In the genomic region with DNA sequence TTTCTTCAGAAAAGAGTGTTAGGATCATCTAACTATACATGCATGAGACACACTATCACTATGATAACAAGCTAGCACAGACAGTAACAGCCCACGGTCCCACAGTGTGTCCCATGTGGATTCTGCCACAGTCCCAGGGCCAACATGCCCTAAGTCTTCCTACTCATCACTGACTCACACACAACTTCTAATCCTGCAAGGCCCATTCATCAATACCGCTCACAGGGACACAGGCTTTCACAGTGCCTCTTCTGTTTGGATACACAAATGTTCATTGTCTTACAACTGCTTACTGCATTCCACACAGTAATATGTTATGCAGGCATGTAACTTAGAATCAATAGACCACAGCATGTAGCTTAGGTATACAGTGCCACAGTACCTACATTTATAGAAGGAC, we compare ENCODE assay signal across 25 mouse cellular contexts. TPM values are rescaled to one million over a fixed set of nuclear protein-coding genes. Genes with fewer than 3 reads are reported as not detected.
DNase-seq lines count a peak whose midpoint lies in the region; ATAC-seq and TF ChIP-seq lines count a peak whose summit lies in the region.
"Had no signal": no experiment of that assay in that cellular context is flagged by ENCODE, and none has a peak within 500 bp of the region (broad histone marks: within the 10 kb centered on the region; RNA-seq: fewer than 3 reads in every experiment).

No protein-coding gene starts in this region.

- H3K9ac ChIP-seq in forebrain, postnatal 0 days: no peak overlapping the region
- H3K9ac ChIP-seq in forebrain, embryonic 11.5 days (ENCODE audit: low read length): no peak overlapping the region
- H3K9ac ChIP-seq in midbrain, embryonic 14.5 days (replicated peaks; ENCODE audit: low read length): no peak overlapping the region
- H3K9ac ChIP-seq in midbrain, embryonic 15.5 days: no peak overlapping the region
- H3K9ac ChIP-seq in liver, embryonic 11.5 days (ENCODE audit: low read depth, low read length): no peak overlapping the region
- H3K9ac ChIP-seq: forebrain, embryonic 15.5 days; heart, embryonic 15.5 days; hindbrain, embryonic 13.5 days; limb, embryonic 13.5 days; liver, embryonic 13.5 days; midbrain, embryonic 13.5 days had no signal

- TF ChIP-seq CTCF in forebrain, postnatal 0 days (IDR thresholded peaks at IDR 0.05; ENCODE audit: low read depth): no peak
- no peak for TF ChIP-seq CTCF in C2C12 (IDR thresholded peaks at IDR 0.05; ENCODE audit: control insufficient read depth, insufficient read depth, insufficient read length)

- H3K4me2 ChIP-seq in forebrain, postnatal 0 days (ENCODE audit: low read depth): no peak overlapping the region
- no peak overlapping the region for H3K4me2 ChIP-seq in forebrain, embryonic 11.5 days (ENCODE audit: low read depth, low read length, severe bottlenecking)
- H3K4me2 ChIP-seq in midbrain, embryonic 14.5 days (ENCODE audit: low read length): no peak overlapping the region
- no peak overlapping the region for H3K4me2 ChIP-seq in midbrain, embryonic 15.5 days
- no peak overlapping the region for H3K4me2 ChIP-seq in liver, embryonic 11.5 days
- H3K4me2 ChIP-seq: forebrain, embryonic 15.5 days; heart, embryonic 15.5 days; hindbrain, embryonic 13.5 days; limb, embryonic 13.5 days; liver, embryonic 13.5 days; midbrain, embryonic 13.5 days had no signal

- no peaks in the 10 kb centered on the region for H3K9me3 ChIP-seq in forebrain, postnatal 0 days (ENCODE audit: low read length)
- no peaks in the 10 kb centered on the region for H3K9me3 ChIP-seq in forebrain, embryonic 11.5 days (ENCODE audit: control insufficient read depth, low read length)
- no peaks in the 10 kb centered on the region for H3K9me3 ChIP-seq in midbrain, embryonic 14.5 days (ENCODE audit: control insufficient read depth, low read length)
- no peaks in the 10 kb centered on the region for H3K9me3 ChIP-seq in midbrain, embryonic 15.5 days
- H3K9me3 ChIP-seq in liver, embryonic 11.5 days (ENCODE audit: control insufficient read depth, low read length): no peaks in the 10 kb centered on the region
- H3K9me3 ChIP-seq: forebrain, embryonic 15.5 days; heart, embryonic 15.5 days; hindbrain, embryonic 13.5 days; limb, embryonic 13.5 days; liver, embryonic 13.5 days; midbrain, embryonic 13.5 days had no signal

- H3K27ac ChIP-seq in forebrain, postnatal 0 days (ENCODE audit: low read depth, low read length): no peak overlapping the region
- no peak overlapping the region for H3K27ac ChIP-seq in forebrain, embryonic 11.5 days (ENCODE audit: low read depth, low read length)
- no peak overlapping the region for H3K27ac ChIP-seq in midbrain, embryonic 14.5 days (replicated peaks; ENCODE audit: low read depth, low read length)
- H3K27ac ChIP-seq in midbrain, embryonic 15.5 days: no peak overlapping the region
- H3K27ac ChIP-seq in liver, embryonic 11.5 days (ENCODE audit: low read depth, low read length): no peak overlapping the region
- H3K27ac ChIP-seq: forebrain, embryonic 15.5 days; hindbrain, embryonic 13.5 days; limb, embryonic 13.5 days; liver, embryonic 13.5 days; midbrain, embryonic 13.5 days had no signal

- H3K79me3 ChIP-seq in C2C12 (ENCODE audit: low read depth): peaks cover 10% of the 10 kb centered on the region

- no peak for DNase-seq in forebrain, postnatal 0 days
- no peak for DNase-seq in forebrain, embryonic 11.5 days (ENCODE audit: low spot score)
- DNase-seq in midbrain, embryonic 14.5 days: peak; percentile 2
- DNase-seq in adrenal gland, postnatal 36 days: peak; percentile 32 to 49
- DNase-seq in liver, embryonic 11.5 days (ENCODE audit: low spot score): no peak
- no peak for DNase-seq in kidney, postnatal 25 days
- DNase-seq: B cell, adult 2 months; cerebellum, adult 9-10 months; heart, postnatal 36 days; kidney, adult 18-20 months; liver, embryonic 13.5 days; lung, adult 2 months; lung, postnatal 14 days; thymus, adult 18-20 months; thymus, postnatal 4 days had no signal

- ATAC-seq in forebrain, postnatal 0 days: peak; percentile 20; the same call in 1 of the 2 replicates
- no peak for ATAC-seq in forebrain, embryonic 11.5 days (replicated peaks; ENCODE audit: low FRiP score)
- no peak for ATAC-seq in midbrain, embryonic 14.5 days (ENCODE audit: low FRiP score, low TSS enrichment)
- ATAC-seq in midbrain, embryonic 15.5 days (replicated peaks): no peak
- ATAC-seq in liver, embryonic 11.5 days (replicated peaks; ENCODE audit: low FRiP score): no peak
- ATAC-seq: activated CD4-positive, CD25-positive, alpha-beta regulatory T cell, adult 4 months; forebrain, embryonic 15.5 days; inflammation-experienced regulatory T-cells, adult 6 months; midbrain, embryonic 13.5 days had no signal

- WGBS in forebrain, postnatal 0 days: 69% methylated on average over 2 of the region's 2 CpGs
- 75% methylated on average over 2 of the region's 2 CpGs for WGBS in forebrain, embryonic 11.5 days
- WGBS in midbrain, embryonic 14.5 days: 61% methylated on average over 2 of the region's 2 CpGs
- WGBS in midbrain, embryonic 15.5 days: 59% methylated on average over 2 of the region's 2 CpGs
- 87% methylated on average over 2 of the region's 2 CpGs for WGBS in liver, embryonic 11.5 days

- H3K79me2 ChIP-seq in C2C12 (ENCODE audit: control insufficient read depth, insufficient read depth): peaks cover 21% of the 10 kb centered on the region

- H3K4me1 ChIP-seq in forebrain, postnatal 0 days (ENCODE audit: insufficient read depth): no peaks in the 10 kb centered on the region
- H3K4me1 ChIP-seq in forebrain, embryonic 11.5 days (replicated peaks; ENCODE audit: control insufficient read depth, insufficient read depth, low read length): no peaks in the 10 kb centered on the region
- H3K4me1 ChIP-seq in midbrain, embryonic 14.5 days (ENCODE audit: control insufficient read depth, insufficient read depth, low read length): no peaks in the 10 kb centered on the region
- H3K4me1 ChIP-seq in midbrain, embryonic 15.5 days: no peaks in the 10 kb centered on the region
- H3K4me1 ChIP-seq in liver, embryonic 11.5 days (replicated peaks; ENCODE audit: control insufficient read depth, insufficient read depth, low read length): no peaks in the 10 kb centered on the region

- no peaks in the 10 kb centered on the region for H3K27me3 ChIP-seq in forebrain, postnatal 0 days (ENCODE audit: insufficient read depth, low read length)
- no peaks in the 10 kb centered on the region for H3K27me3 ChIP-seq in forebrain, embryonic 11.5 days (ENCODE audit: control insufficient read depth, insufficient read depth, low read length)
- H3K27me3 ChIP-seq in midbrain, embryonic 14.5 days (ENCODE audit: control insufficient read depth, insufficient read depth, low read length): no peaks in the 10 kb centered on the region
- no peaks in the 10 kb centered on the region for H3K27me3 ChIP-seq in midbrain, embryonic 15.5 days (replicated peaks)
- no peaks in the 10 kb centered on the region for H3K27me3 ChIP-seq in C2C12 (ENCODE audit: control insufficient read depth, insufficient read depth, insufficient read length)
- no peaks in the 10 kb centered on the region for H3K27me3 ChIP-seq in liver, embryonic 11.5 days (replicated peaks; ENCODE audit: control insufficient read depth, insufficient read depth, low read length)
- H3K27me3 ChIP-seq: forebrain, embryonic 15.5 days; heart, embryonic 15.5 days; hindbrain, embryonic 13.5 days; limb, embryonic 13.5 days; liver, embryonic 13.5 days; midbrain, embryonic 13.5 days had no signal

- no peak overlapping the region for H3K4me3 ChIP-seq in forebrain, postnatal 0 days (ENCODE audit: low read depth, low read length)
- H3K4me3 ChIP-seq in forebrain, embryonic 11.5 days (ENCODE audit: low read depth, low read length): no peak overlapping the region
- H3K4me3 ChIP-seq in midbrain, embryonic 14.5 days (replicated peaks; ENCODE audit: low read depth, low read length): no peak overlapping the region
- no peak overlapping the region for H3K4me3 ChIP-seq in midbrain, embryonic 15.5 days
- no peak overlapping the region for H3K4me3 ChIP-seq in C2C12 (ENCODE audit: insufficient read depth, poor library complexity, severe bottlenecking)
- no peak overlapping the region for H3K4me3 ChIP-seq in liver, embryonic 11.5 days (ENCODE audit: low read depth, low read length)
- H3K4me3 ChIP-seq: forebrain, embryonic 15.5 days; heart, embryonic 15.5 days; hindbrain, embryonic 13.5 days; limb, embryonic 13.5 days; liver, embryonic 13.5 days; midbrain, embryonic 13.5 days; myocyte had no signal

- H3K36me3 ChIP-seq in forebrain, postnatal 0 days (ENCODE audit: insufficient read depth): peaks cover 5% of the 10 kb centered on the region; the same call in 1 of the 2 replicates
- H3K36me3 ChIP-seq in forebrain, embryonic 11.5 days (ENCODE audit: control insufficient read depth, insufficient read depth, low read length): no peaks in the 10 kb centered on the region
- H3K36me3 ChIP-seq in midbrain, embryonic 14.5 days (ENCODE audit: control insufficient read depth, insufficient read depth, low read length): no peaks in the 10 kb centered on the region
- no peaks in the 10 kb centered on the region for H3K36me3 ChIP-seq in midbrain, embryonic 15.5 days (replicated peaks)
- H3K36me3 ChIP-seq in C2C12 (ENCODE audit: control insufficient read depth, insufficient read depth): no peaks in the 10 kb centered on the region
- H3K36me3 ChIP-seq in liver, embryonic 11.5 days (ENCODE audit: control insufficient read depth, insufficient read depth, low read length): peaks cover 7% of the 10 kb centered on the region

- H3ac ChIP-seq in C2C12 (ENCODE audit: control insufficient read depth, insufficient read length, low read depth): peak overlapping the region; percentile 23

TF ChIP-seq in C2C12, 6 proteins besides CTCF, POLR2A, EP300 and RAD21:
- TF ChIP-seq MYOG (IDR thresholded peaks at IDR 0.05; ENCODE audit: control insufficient read depth, extremely low read depth, insufficient read length) (no peak), USF1 (IDR thresholded peaks at IDR 0.05; ENCODE audit: low read depth) (no peak), CEBPB (IDR thresholded peaks at IDR 0.05; ENCODE audit: low read depth) (no peak), MYOD1 (IDR thresholded peaks at IDR 0.05; ENCODE audit: control insufficient read depth, insufficient read length, low read depth) (no peak), FOSL1 (IDR thresholded peaks at IDR 0.05; ENCODE audit: insufficient read depth, low read length, poor library complexity, severe bottlenecking) (no peak), MAX (IDR thresholded peaks at IDR 0.05) (no peak)

RNA-seq across cellular contexts. Expression of a gene that starts 11.1 kb away (rescaled TPM):
- total RNA-seq in forebrain, postnatal 0 days (2014; rRNA removed): 25.5 and 29.7 TPM in 2 replicates
- polyA plus RNA-seq in forebrain, postnatal 0 days (2015; fragmentation: Nextera tagmentation; extraction: Ambion mirVana): 5.6 and 9.0 TPM in 2 replicates
- 3.8 and 3.9 TPM in 2 replicates for polyA plus RNA-seq in forebrain, embryonic 11.5 days (2014; fragmentation: Nextera tagmentation; extraction: Ambion mirVana)
- 6.4 and 8.7 TPM in 2 replicates for polyA plus RNA-seq in midbrain, embryonic 14.5 days (2014; fragmentation: Nextera tagmentation; extraction: Ambion mirVana)
- polyA plus RNA-seq in midbrain, embryonic 15.5 days (2015; fragmentation: Nextera tagmentation; extraction: Ambion mirVana): 8.0 and 9.7 TPM in 2 replicates
- 3.2 TPM for polyA plus RNA-seq in C2C12 (2012; fragmentation: generic; extraction: Trizol)
- 10 to 100 TPM; 53.8 to 62.4 TPM for total RNA-seq in adrenal gland, postnatal 36 days (2021)
- 2.8 and 3.4 TPM in 2 replicates for polyA plus RNA-seq in liver, embryonic 11.5 days (2014; fragmentation: Nextera tagmentation; extraction: Ambion mirVana)

Comparison
In these comparisons a context has a peak if more than half of its experiments do, and no peak if none do; other contexts are left out.
1. DNase-seq: peak in midbrain, embryonic 14.5 days (single experiment) and adrenal gland, postnatal 36 days (2 of 2); none in forebrain, postnatal 0 days (single experiment), forebrain, embryonic 11.5 days (single experiment), liver, embryonic 11.5 days (single experiment) and kidney, postnatal 25 days (0 of 2).